Mouse (Mus musculus): ENCODE measurements at regions not wholly inside any gene's neighbourhood (a gene's known extent, or its start where the extent isn't known, plus 50 kb on each side); places are given as distances from the start of the nearest gene placed in this dataset.
A peak's percentile ranks its signal among the peaks of the same experiment; 100 is the strongest.

DNA sequence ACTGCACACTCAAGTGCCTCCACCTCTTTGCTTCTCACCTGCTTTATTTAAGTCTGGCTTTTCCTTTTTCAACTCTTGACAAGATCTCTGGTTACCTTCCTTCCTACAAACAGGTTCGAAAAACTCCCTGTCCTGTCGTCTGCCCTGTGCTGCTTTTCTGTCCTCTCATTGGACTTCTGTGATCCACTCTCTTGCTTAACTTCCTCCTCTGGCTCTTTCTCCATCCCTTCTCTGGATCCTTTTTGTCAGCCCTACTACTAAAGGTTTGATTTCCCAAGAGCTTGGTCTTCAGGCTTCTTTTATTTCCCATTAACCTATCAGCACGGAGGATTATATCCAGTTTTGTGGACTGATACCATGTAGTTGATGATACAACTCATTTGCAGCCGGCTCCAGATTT lies 149.8 kb downstream of the Satb1 start:
- H3K4me3 ChIP-seq = no peak overlapping the region
- H3K27ac ChIP-seq = no peak overlapping the region
- no peak overlapping the region for H3K9ac ChIP-seq
- ATAC-seq (ENCODE audit: insufficient number of reproducible peaks, insufficient read depth, low FRiP score, low TSS enrichment, low read depth) = no peak
- H3K4me2 ChIP-seq = no peak overlapping the region
- H3K27me3 ChIP-seq = peaks cover 3% of the 10 kb centered on the region; the same call in 1 of the 2 replicates
- H3K9me3 ChIP-seq = no peaks in the 10 kb centered on the region
- 89% methylated on average over 4 of the region's 4 CpGs for WGBS
- no peaks in the 10 kb centered on the region for H3K4me1 ChIP-seq
- no peaks in the 10 kb centered on the region for H3K36me3 ChIP-seq

GRCm38 (mm10) chr17:51682368-51682767 lies 150.7 kb downstream of the Satb1 start:
- no peak overlapping the region for H3K4me2 ChIP-seq
- H3K4me1 ChIP-seq = no peaks in the 10 kb centered on the region
- no peak overlapping the region for H3K27ac ChIP-seq
- no peaks in the 10 kb centered on the region for H3K36me3 ChIP-seq
- 85% methylated on average over 3 of the region's 3 CpGs for WGBS
- H3K9ac ChIP-seq = no peak overlapping the region
- peaks cover 3% of the 10 kb centered on the region; the same call in 1 of the 2 replicates for H3K27me3 ChIP-seq
- H3K4me3 ChIP-seq = no peak overlapping the region
- ATAC-seq (ENCODE audit: insufficient number of reproducible peaks, insufficient read depth, low FRiP score, low TSS enrichment, low read depth) = no peak
- H3K9me3 ChIP-seq = no peaks in the 10 kb centered on the region

- Histone ChIP-seq H3K9ac (no peak overlapping the region), H3K27ac (no peak overlapping the region), H3K27me3 (no peaks in the 10 kb centered on the region), H3K4me1 (no peaks in the 10 kb centered on the region), H3K9me3 (no peaks in the 10 kb centered on the region), H3K4me3 (no peak overlapping the region), H3K36me3 (no peaks in the 10 kb centered on the region), H3K4me2 (no peak overlapping the region)
- no peak for ATAC-seq (ENCODE audit: insufficient number of reproducible peaks, insufficient read depth, low FRiP score, low TSS enrichment, low read depth)
- WGBS = 92% methylated on average over 8 of the region's 8 CpGs
These were observed 155.6 kb downstream of the Satb1 start for GRCm38 (mm10) chr17:51677451-51677850.

DNA sequence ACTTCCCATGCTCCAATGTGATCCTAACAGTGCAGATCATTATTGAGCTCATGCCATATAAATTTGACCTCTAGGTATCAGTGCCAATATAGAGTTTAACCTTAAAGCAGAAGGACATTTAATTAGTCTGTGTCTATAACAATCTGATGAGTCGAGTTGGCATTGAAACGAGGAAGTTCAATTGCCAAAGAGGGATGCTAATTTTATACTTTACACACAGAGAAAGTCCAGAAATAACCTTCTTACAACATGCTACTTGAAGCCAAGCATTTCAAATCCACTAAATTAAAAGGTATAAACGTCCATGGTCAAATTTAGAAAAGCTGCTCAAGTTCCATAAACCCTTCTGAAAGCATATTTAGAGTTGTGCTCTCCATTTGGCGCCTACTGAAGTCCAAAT lies 174.7 kb downstream of the Satb1 start:
- Histone ChIP-seq H3K36me3 (no peaks in the 10 kb centered on the region), H3K4me1 (no peaks in the 10 kb centered on the region), H3K4me3 (no peak overlapping the region), H3K27ac (no peak overlapping the region), H3K27me3 (no peaks in the 10 kb centered on the region), H3K9me3 (no peaks in the 10 kb centered on the region), H3K9ac (no peak overlapping the region), H3K4me2 (no peak overlapping the region)
- WGBS = 74% methylated on average over 4 of the region's 4 CpGs
- no peak for ATAC-seq (ENCODE audit: insufficient number of reproducible peaks, insufficient read depth, low FRiP score, low TSS enrichment, low read depth)

GRCm38 (mm10) chr17:51653881-51654280 lies 179.2 kb downstream of the Satb1 start:
- WGBS = 65% methylated on average over 3 of the region's 3 CpGs
- Histone ChIP-seq H3K27ac (no peak overlapping the region), H3K36me3 (no peaks in the 10 kb centered on the region), H3K9ac (no peak overlapping the region), H3K4me2 (no peak overlapping the region), H3K4me3 (no peak overlapping the region), H3K9me3 (no peaks in the 10 kb centered on the region), H3K27me3 (no peaks in the 10 kb centered on the region), H3K4me1 (no peaks in the 10 kb centered on the region)
- peak; percentile 67; the same call in 1 of the 2 replicates for ATAC-seq (ENCODE audit: insufficient number of reproducible peaks, insufficient read depth, low FRiP score, low TSS enrichment, low read depth)

- Histone ChIP-seq H3K36me3 (no peaks in the 10 kb centered on the region), H3K27me3 (no peaks in the 10 kb centered on the region), H3K9me3 (no peaks in the 10 kb centered on the region), H3K9ac (no peak overlapping the region), H3K4me1 (no peaks in the 10 kb centered on the region), H3K4me3 (no peak overlapping the region), H3K27ac (no peak overlapping the region), H3K4me2 (no peak overlapping the region)
- no peak for ATAC-seq (ENCODE audit: insufficient number of reproducible peaks, insufficient read depth, low FRiP score, low TSS enrichment, low read depth)
- WGBS = 91% methylated on average over 2 of the region's 2 CpGs
These were observed 181.2 kb downstream of the Satb1 start for GRCm38 (mm10) chr17:51651880-51652279.

DNA sequence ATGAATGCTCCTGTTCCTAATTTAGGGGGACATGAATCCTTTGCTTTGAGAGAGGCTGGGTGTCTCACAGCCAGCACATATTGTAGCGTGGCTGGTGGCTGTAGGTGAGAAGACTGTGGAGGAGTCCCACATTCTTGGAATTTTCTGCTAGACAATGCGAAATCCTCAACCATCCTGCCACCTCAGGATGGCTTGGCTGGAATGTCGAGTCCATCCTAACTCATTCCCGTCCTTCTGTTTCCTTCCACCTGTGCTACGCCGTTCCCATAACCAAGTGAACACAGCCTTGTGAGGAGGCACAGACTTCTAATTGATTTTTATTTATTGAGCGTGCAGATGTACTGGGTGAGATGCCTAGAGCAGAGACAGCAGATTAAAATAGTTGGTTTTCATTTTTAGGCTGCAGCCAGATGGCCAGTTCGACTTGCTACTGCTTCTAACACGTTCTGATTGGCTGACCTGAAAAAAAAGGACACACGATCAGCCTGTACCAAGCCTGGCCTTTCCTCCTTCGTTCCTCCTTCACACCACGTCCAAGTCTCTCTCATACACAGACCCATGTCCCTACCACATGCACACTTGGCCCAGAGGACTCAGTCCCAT lies 183.8 kb downstream of the Satb1 start:
- ATAC-seq (ENCODE audit: insufficient number of reproducible peaks, insufficient read depth, low FRiP score, low TSS enrichment, low read depth) = no peak
- no peak overlapping the region for H3K4me3 ChIP-seq
- H3K27me3 ChIP-seq = no peaks in the 10 kb centered on the region
- H3K9me3 ChIP-seq = no peaks in the 10 kb centered on the region
- H3K36me3 ChIP-seq = no peaks in the 10 kb centered on the region
- 81% methylated on average over 12 of the region's 12 CpGs for WGBS
- H3K4me2 ChIP-seq = no peak overlapping the region
- H3K9ac ChIP-seq = no peak overlapping the region
- no peak overlapping the region for H3K27ac ChIP-seq
- no peaks in the 10 kb centered on the region for H3K4me1 ChIP-seq

- Histone ChIP-seq H3K4me2 (no peak overlapping the region), H3K4me3 (no peak overlapping the region), H3K27me3 (no peaks in the 10 kb centered on the region), H3K27ac (no peak overlapping the region), H3K9ac (no peak overlapping the region), H3K4me1 (no peaks in the 10 kb centered on the region), H3K36me3 (no peaks in the 10 kb centered on the region), H3K9me3 (no peaks in the 10 kb centered on the region)
- no peak for ATAC-seq (ENCODE audit: insufficient number of reproducible peaks, insufficient read depth, low FRiP score, low TSS enrichment, low read depth)
- WGBS = 65% methylated on average over 2 of the region's 2 CpGs
These were observed 186.7 kb downstream of the Satb1 start for GRCm38 (mm10) chr17:51646416-51646815.

DNA sequence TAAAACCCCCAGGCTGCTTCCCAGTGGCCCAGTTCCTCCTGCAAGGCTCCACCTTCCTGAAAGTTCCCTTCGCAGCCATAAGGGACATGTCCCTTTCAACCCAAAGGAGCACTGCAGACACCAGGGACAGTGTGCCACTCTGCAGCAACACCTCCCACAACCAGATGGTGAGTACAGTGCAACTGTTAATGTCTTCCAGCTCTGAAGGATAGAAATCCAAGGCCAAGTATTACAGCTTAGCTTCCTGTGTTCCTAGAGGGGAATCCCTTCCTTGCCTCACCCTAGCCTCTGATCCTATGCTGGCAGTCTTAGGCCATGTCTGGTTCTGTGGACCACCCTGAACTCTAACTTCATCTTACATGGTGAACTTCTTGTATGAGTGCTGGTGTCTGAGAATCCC lies 187.2 kb downstream of the Satb1 start:
- no peak overlapping the region for H3K4me2 ChIP-seq
- ATAC-seq (ENCODE audit: insufficient number of reproducible peaks, insufficient read depth, low FRiP score, low TSS enrichment, low read depth) = no peak
- no peaks in the 10 kb centered on the region for H3K9me3 ChIP-seq
- no peaks in the 10 kb centered on the region for H3K36me3 ChIP-seq
- WGBS = 60% methylated on average over 1 of the region's 1 CpGs
- no peaks in the 10 kb centered on the region for H3K27me3 ChIP-seq
- H3K9ac ChIP-seq = no peak overlapping the region
- no peak overlapping the region for H3K4me3 ChIP-seq
- no peaks in the 10 kb centered on the region for H3K4me1 ChIP-seq
- H3K27ac ChIP-seq = no peak overlapping the region

GRCm38 (mm10) chr17:51642682-51643081 lies 190.4 kb downstream of the Satb1 start:
- Histone ChIP-seq H3K4me3 (no peak overlapping the region), H3K36me3 (no peaks in the 10 kb centered on the region), H3K9me3 (no peaks in the 10 kb centered on the region), H3K4me2 (no peak overlapping the region), H3K27ac (no peak overlapping the region), H3K27me3 (no peaks in the 10 kb centered on the region), H3K4me1 (no peaks in the 10 kb centered on the region), H3K9ac (no peak overlapping the region)
- no peak for ATAC-seq (ENCODE audit: insufficient number of reproducible peaks, insufficient read depth, low FRiP score, low TSS enrichment, low read depth)
- 62% methylated on average over 2 of the region's 2 CpGs for WGBS

GRCm38 (mm10) chr17:51635913-51636312 lies 197.2 kb downstream of the Satb1 start:
- H3K27ac ChIP-seq = no peak overlapping the region
- no peak overlapping the region for H3K9ac ChIP-seq
- ATAC-seq (ENCODE audit: insufficient number of reproducible peaks, insufficient read depth, low FRiP score, low TSS enrichment, low read depth) = no peak
- no peaks in the 10 kb centered on the region for H3K36me3 ChIP-seq
- 81% methylated on average over 4 of the region's 4 CpGs for WGBS
- no peak overlapping the region for H3K4me3 ChIP-seq
- no peaks in the 10 kb centered on the region for H3K9me3 ChIP-seq
- H3K4me2 ChIP-seq = no peak overlapping the region
- H3K4me1 ChIP-seq = no peaks in the 10 kb centered on the region
- no peaks in the 10 kb centered on the region for H3K27me3 ChIP-seq

- no peak for ATAC-seq (ENCODE audit: insufficient number of reproducible peaks, insufficient read depth, low FRiP score, low TSS enrichment, low read depth)
- H3K4me3 ChIP-seq = no peak overlapping the region
- WGBS = 34% methylated on average over 2 of the region's 2 CpGs
These were observed 201.5 kb downstream of the Satb1 start for GRCm38 (mm10) chr17:51631574-51631973.

More at GRCm38 (mm10) chr17:51631574-51631973, 201.5 kb downstream of the Satb1 start:
- Histone ChIP-seq H3K4me1 (no peaks in the 10 kb centered on the region), H3K27ac (no peak overlapping the region), H3K9me3 (no peaks in the 10 kb centered on the region), H3K4me2 (no peak overlapping the region), H3K36me3 (no peaks in the 10 kb centered on the region), H3K9ac (no peak overlapping the region), H3K27me3 (no peaks in the 10 kb centered on the region)

Measured in embryonic facial prominence, embryonic 13.5 days (tissue).